Mouse (Mus musculus) cerebellum, adult 11-12 months (tissue): ENCODE results near the gene D10Jhu81e.

Source experiments
- DNase-seq: peaks from one replicate; pipeline ENCODE4 v3.0.0; 2022

Gene D10Jhu81e

DNA sequence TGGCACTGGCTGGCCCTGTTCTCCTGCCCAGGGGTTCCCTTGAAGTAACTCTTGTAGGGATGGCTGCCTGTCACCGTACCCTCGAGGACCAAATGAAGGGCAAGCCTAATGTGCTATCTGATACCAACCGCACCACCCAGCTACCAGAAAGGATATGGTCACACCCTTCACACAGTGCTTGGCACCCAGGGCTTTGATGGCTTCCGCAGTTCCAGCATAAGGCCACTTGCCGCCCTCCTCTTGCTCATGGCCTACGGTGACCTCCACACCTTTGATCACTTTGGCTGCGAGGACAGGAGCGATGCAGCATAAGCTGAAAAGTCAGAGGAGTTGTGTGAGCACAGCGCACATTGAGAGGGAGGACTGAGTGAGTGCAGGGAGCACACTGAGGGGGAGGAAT, 6.3 kb downstream of the D10Jhu81e start:
- peak; percentile 52 for DNase-seq

DNA sequence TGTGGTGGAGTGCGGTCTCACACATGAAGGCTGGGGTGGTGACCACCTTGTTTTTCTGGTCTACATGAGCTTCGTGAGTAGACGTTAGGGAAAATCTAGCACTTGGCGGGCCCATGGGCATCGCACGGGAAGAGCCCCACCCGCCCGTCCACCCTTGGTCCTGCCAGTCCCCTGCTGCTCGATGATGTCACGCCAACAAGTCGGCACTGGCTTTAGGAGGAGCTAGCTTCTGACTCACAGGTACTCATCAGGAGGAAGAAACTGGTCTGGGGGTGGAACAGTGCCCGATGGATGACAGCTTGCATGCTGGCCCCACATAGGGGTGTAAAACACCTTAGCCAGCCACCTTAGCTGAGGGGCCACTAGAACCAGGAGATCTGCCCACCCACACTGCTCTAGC, 6.9 kb downstream of the D10Jhu81e start:
- DNase-seq: no peak

DNA sequence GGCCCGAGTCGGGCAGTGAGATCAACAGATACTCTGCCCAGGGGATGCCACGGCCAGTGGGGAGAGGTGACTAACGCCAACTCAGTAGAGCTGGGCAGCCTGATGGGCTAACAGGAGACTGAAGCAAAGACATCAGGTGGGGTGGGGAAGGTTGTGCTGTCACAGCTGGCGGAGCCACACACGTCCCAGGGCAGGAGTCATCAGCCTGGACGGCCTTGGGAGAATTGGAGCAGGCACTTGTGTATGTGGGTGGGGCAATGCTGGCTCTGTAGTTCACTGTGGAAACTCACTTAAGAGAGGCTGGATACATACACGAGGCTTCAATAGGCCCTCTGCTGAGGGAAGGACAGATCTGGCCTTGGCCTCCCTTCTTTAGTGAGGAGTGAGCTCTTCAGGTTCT, 8.5 kb downstream of the D10Jhu81e start:
- DNase-seq: peak; percentile 28

DNA sequence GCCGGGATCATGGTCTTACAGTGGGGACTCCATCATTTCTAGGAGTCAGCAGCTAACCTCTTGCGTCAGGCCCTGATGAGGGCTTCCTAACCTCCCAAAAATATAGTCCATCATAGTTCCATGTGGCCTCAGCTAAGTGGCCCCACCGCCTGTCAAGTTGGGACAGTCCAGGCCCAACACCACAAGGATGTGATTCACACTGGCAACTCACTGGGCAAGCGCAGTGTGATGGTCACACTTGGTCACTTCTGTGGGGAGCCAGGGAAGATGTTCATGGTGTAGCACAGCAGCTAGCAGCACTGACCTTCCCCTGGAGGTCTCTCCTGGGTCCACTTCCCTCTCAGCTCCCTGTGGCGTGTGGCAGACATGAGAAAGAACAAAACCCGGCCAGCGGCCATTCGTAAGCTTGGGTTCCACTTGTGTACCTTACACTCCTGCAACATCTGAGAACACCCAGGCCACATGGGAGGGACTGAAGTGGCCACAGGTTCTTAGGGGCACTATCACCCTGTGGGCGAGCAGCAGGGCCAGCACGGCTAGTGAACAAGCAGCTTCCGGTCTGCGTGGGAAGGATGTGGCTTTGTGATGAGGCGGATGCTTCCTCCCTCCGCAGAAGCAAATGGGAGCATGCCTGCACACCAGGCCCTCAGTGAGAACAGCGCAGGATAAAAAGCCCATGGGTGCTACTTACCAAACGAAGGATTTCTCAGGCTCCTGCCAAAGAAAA, 9.1 kb downstream of the D10Jhu81e start:
- DNase-seq: peak; percentile 22

DNA sequence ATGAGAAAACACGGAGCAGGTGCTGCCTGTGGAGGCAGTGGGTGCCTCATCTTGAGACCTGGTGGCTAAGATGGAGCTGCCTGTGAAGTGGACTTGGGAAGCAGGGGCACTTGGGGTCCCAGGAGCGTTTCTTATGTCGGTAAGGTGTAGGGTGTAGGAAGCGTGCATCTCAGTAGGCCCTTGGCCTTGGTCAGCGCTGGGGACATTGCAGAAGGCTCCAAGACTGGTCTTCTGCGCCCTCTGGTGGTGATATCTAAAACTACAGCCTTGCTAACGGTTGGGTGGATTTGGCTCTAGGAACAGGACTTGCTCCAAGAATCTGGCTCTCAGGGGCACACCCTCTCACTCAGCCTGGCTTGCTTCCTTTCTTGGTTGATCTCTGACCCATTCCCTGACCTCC, 9.7 kb downstream of the D10Jhu81e start:
- peak; percentile 78 for DNase-seq

DNA sequence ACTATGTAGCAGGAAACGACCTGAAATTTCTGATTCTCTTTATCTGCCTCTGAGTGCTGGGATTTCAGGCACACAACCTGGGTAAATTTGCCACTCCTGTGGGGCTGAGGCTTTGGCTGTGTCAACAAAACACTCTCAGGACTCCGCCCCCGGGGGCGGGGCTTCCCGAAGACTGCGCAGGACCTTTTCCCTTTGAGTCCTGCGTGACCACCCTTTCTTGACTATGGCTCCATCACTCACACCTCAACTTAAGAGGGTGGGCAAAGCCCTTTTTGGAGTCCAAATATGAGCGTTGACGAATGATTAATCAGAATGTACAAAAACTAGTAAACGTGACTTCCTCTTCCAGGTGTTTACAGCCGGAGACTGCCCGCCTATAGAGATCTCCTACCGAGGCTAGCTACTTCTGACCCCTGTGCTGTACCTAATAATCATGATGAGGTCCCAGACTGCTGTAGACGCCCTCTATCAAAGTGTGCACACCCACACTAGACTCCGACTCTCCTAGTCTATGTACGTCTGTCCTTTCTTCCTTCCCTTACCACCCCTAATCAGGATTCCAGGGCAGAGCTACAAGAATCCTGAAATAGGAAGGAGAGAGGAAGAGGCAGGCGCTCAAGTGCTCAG, 10.2 kb downstream of the D10Jhu81e start:
- DNase-seq: peak; percentile 68

DNA sequence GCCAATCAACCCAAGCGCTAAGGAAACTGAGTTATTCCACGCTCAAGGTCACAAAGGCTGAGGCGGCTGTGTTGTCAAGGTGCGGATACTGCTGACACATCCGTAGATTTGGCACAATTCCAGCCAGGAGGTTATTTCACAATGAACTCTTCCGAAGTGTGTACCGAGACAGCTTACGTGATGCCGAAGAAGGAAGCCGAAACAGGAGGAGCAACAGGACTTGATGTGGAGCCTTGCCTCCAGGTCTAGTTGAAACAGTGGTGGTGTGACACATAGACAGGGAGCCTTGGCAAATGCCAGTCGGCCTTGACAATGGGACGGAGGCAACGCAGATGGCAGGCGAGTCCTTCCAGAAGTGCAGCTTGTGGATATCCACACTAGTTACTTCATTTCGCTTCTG, 11.5 kb downstream of the D10Jhu81e start:
- DNase-seq: no peak

DNA sequence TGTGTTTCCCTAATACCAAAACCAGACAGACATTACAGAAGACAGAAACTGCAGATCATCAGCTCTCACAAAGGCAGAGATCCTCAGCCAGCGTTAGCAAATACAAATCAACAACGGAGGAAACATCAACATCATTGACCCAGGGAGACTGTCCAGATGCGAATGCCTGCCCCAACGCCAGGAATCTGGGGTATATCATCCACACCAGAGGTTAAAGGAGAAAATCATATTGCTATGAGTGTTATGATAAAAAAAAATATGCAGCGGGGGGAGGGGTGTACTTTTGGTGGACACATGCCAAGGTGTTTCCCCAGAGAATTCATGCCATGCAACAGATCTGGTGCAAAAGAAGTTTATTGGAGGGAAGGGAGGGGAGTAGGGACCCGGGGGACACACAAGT, 12.7 kb downstream of the D10Jhu81e start:
- no peak for DNase-seq

DNA sequence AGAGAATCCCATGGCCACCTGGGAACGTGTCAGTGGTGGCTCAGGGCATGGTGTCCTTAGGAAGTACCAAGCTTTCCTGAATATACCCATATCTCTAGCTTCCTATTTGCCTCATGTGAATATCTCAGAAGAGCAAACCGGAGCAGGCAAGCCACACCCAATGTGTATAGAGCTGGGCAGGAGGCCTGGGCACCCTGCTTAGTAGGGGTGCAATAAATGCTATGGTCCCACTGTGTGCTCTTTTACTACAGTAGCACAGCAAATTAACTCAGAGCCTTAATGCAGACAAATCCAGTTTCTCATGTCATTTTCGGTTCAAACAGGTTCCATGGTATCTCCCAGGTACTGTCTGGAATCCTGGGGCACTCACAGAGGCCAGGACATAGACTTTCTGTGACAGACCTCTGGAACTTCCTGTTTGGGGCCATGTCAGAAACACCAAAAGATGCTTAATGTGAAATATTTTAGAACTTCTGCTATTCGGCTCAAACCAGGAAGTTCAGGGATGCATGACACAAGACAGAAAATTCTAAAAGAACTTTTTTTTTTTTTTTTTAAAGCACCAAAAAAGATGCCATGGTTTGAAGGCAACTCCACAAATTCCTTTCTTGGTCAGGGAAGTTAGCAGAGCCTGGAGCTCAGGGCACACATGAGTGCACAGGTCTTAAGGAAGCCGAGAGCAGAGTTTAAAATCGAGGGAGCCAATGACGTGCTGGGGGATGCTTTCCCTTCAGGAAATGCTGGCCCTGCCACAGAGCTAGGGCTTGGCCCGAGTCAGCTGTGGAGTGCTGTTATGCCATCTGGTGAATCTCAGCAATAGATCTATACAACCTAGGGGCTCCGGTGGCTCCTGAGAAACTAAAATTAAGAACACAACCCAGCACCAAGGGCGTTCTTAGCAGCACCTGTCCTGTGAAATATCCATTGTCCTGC, 20.5 kb downstream of the D10Jhu81e start:
- DNase-seq: no peak

DNA sequence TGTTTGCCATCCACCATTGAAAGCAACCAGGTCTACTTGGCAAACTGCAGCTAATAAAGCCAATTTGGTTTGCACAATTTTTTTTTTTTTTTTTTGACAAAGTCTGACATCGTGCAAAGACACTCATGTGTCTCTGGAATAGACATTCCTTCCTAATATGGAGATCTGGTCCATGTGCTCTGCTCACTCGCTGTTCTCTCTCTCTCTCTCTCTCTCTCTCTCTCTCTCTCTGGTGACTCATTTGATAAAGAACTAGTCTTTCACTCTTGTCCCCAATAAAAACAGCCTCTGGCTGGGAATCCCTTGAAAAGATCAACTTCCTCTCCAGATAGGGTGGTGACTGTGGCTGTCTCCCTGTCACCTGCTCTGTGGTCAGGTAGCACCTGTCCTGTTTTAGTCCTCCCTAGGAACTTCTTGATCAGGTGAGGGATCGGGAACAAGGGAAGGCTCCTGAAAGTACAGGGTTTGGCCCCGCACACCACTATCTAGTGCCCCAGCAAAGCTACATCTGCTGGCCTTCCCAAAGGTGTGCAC, 21.6 kb downstream of the D10Jhu81e start:
- no peak for DNase-seq

DNA sequence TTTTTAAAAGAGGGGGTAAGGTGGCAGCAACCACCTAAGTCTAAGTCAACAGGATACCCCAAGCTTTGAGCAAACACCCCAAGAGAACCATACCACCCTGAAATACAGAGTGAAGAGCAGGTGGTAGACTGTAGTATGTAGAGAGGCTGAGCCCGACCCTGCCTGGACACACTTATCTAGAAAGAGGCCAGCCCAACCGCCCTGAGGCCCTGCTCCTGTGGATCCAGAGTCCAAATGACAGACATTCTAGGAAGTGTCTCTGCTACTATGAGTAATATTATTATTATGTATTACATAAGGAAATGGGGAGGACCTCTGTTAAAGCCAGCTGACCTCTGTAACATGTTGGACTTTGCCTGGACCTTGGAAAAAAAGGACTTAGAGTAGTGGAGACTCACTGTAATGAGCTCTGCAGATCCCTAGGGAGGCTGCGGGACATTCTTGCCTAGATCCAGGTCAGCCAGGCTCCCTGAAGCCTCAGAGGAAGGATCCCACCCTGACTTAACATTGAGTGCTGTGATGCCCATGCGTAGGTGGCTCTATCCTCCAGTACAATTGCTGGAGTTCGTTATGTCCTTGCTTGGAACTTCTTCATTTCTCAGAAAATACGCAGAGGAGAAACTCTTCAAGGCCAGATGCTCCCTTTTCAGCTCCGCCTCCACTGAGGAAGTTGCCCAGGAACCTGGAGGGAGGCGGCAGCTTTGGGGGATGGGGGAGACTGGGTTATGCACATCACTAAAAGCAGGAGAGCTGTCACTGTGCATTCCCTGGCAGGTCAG, 25.7 kb downstream of the D10Jhu81e start:
- no peak for DNase-seq

DNA sequence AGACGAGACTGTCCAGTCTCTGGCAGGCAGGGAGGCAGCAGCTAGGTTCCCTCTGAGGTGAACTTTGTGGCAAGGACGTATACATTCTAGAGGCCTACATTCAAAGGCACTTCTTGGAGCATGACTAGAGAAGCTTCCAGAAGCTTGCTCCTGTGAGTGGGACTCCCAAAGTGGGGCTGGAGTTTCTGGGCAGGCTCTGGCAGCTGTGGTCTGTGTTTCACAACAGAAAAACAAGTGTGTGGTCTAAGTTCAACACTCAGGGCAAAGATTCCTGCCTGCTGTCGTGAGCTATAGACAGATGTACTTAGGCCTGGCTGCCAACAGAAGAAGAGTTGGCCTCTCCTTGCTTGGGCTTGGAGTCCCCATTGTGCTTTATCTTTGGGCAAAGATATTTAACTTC, 28.7 kb downstream of the D10Jhu81e start:
- DNase-seq: no peak

DNA sequence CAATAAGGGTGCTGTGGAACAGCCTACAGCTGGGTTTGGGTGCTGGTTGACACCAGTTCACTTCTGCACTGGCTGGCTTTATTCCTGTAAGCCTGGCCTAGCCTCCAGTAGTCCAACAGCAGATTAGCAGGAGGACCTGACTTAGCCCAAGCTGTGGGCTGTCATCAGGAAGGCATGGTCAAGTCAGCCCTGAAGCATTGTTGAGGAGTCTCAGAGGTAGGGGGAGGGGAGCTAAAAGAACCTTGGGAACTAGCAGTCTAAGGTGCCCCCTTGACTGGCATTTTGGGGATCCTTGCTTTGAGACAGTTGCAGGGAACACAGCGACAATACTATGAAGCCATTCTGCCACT, 29.4 kb downstream of the D10Jhu81e start:
- DNase-seq: no peak

DNA sequence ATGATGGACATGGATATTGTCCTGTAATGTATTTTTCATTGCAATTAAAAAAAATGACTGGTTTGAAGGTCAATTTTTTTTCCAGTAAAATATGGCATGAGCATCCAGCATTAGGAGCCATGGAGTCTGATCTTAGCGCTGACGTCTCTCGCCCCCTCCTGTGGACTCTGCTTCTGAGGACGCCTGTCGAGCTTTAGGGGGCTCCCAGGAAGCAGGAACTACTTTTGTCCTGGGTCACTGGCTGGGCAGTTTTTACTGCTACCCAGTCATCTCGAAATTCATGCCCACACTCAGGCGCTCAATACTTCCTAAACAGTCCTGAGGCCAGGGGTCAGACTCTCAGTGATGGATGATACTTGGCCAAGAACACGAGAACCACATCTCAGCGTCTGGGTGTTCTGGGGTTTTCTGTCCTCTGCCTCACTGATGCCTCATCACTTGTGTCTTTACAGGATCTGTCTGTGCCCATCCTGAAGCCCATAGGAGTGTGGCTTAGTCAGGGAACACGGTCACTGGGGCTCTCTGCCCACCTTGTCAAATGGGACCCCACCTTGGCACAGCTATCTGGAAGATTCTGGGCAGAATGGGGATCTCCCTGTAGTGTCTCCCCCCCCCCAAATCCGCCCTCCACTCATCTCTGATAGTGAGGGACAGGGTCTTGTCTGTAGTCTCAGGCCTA, 29.9 kb downstream of the D10Jhu81e start:
- no peak for DNase-seq

DNA sequence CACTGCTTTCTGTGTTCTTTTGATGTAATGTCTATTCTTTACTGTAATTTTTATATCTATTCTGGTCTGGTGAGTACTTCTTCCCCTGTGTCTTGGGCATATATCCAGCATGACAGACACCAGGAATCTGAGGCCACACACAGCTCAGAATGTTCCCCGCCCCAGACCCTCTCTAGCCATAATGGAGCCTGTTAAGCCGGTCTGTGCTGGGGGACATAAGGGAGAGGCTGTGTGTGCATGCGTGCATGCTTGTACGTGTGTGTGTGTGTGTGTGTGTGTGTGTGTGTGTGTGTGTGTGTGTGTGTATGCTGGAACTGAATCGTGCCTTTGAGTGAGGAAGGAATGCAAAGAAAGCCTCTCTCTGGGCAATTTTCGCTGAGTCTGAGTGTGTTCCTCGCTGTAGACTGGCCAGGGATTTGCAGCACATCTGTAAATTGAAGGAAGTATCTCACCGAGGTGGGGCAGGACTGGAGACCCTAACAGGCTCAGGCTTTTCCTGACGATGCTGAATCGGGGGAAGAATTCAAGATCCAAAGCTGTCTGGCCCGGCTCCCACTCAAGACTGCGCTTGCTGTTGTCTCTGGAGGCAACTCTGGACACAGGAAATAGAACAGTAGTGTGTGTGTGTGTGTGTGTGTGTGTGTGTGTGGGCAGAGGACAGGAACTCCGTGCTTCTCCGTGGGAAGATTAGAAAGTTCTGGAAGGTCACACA, 30.6 kb downstream of the D10Jhu81e start:
- no peak for DNase-seq

DNA sequence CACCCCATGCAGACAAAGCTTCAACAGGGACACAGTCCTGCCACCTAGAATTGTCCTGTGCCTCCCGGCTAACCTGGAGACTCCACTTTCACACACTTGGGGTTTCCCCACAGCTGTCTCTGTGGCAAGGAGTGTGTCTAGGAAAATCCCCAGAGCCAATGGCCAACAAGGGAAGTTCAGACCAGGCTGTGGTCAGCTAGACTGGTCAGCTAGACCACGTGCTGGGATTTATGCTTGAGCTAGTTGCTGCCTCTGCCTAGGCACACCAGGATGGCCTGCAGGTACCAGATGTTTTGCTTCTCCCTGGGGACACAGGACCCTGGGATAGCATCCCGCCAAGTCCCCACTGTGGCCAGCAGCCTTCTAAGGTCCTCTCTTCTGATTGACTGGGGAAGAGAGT, 32.4 kb downstream of the D10Jhu81e start:
- no peak for DNase-seq

DNA sequence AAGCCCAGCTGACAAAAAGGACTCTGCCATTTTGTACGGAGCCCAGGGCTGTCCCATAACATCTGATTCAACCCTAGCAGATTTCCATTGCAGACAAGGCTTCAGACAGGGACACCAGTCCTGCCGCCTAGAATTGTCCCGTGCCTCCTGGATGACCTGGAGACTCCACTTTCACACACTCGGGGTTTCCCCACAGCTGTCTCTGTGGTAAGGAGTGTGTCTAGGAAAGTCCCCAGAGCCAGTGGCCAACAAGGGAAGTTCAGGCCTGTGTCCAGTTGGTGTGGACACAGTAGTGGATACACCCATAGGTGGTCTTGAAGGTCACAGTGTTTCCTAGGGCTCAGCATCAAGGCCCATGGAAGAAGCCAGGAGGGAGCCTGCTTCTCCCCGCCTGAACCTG, 33.6 kb downstream of the D10Jhu81e start:
- DNase-seq: no peak

DNA sequence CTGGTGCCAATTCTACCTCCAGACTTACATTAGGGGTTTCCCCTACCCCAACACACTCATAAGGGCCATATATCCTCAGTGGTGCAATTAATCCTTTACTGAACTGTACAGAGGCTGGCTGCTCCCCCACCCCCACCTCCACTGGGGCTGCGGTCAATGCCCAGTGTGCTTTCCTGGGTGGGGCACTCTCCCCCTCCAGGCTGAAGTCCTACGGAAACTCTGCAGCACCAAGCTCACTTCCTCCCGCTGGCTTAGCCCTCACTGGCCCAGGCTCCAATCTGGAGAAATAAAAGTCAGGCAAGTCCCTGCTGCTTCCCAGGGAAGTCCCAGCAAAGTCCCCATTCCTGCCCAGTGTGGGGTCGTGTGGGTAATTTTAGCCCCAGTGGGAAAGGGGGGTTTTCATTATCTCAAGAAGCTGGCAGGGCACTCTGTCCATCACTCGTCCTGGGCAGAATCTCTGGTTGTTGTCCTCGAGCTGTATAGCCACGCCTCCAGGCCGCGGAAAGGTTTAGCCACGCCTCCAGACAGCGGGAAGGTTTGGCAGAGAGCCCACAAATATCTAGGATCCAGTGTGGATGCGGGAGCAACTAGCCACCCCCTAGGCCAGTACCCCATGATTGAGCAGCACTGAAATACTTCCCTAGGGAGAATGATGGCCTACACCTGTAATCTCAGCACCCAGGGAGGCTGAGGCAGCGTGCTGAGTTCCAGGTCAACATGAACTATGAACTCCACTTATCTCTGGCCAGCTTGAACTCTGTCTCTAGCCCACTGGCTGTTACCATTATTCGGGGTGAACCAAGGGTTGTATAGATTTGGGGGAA, 34.4 kb downstream of the D10Jhu81e start:
- no peak for DNase-seq

DNA sequence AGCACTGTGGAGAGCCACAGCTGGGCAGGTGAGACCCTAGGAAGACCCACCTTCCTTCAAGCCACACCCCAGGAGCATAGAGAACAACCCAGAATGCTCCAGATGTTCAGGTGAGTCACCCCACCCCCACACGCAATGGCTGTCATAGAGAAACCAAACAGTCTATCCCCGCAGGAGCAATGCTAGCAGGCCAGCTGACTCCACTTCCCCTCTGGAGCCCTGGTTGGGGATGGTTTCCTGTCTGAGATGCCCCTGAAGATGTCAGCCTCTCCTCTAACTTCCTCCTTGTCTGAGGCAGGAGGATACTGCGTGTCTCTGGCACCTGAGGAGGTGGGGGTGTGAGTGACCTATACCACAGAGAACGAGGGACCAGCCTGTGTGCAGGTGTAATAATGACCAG, 35.2 kb downstream of the D10Jhu81e start:
- DNase-seq: no peak

DNA sequence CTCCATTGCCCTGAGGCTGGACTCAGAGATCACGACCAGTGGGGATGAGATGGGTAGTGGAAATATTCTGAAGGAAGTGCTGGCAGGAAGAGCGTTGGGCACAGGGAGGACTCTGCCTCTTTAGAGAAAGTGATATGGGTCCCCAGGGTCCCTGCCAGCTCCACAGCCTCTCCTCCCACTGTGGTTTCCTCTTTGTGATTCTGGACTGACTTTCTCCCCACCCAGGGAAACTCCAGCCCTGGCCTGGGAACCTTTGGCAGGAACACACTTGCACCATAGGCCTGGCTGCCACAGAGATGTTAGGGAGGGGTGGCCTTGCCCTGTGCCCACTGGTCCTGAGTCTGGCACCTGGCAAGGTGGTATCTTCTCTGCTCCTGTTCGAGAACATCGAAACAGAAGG, 39.6 kb downstream of the D10Jhu81e start:
- no peak for DNase-seq

DNA sequence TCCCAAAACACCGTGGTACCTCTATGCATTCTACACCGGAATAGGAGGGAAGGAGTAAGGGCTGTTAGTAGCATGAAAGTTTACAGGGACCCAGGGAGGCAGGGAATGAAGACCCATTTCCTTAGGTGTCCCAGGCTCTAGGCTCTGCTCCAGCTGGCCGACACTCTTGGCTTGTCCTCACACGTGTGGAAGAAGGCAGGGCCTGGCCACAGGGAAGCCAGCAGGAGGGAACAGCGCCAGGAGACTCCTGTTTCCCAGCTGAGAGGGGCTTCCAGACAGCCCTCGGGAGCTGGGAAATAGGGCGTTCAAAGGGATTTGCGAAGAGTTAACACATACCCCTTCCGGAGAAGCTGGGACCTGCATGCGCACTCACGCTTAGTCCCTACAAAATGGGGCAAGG, 40.2 kb downstream of the D10Jhu81e start:
- no peak for DNase-seq
